In genomic region chr10:40070684-40071083, GRCm38 (mm10) we compare ENCODE assay signal across 34 mouse cellular contexts. TPM values are rescaled to one million over a fixed set of nuclear protein-coding genes. Genes with fewer than 3 reads are reported as not detected.
DNase-seq lines count a peak whose midpoint lies in the region; ATAC-seq and TF ChIP-seq lines count a peak whose summit lies in the region.
"Had no signal": no experiment of that assay in that cellular context is flagged by ENCODE, and none has a peak within 500 bp of the region (broad histone marks: within the 10 kb centered on the region; RNA-seq: fewer than 3 reads in every experiment).

No protein-coding gene starts in this region.

- no peak for TF ChIP-seq POLR2A in bone marrow, adult 2 months (IDR thresholded peaks at IDR 0.05; ENCODE audit: borderline replicate concordance, control insufficient read depth, low read depth, low read length)

- H3K27ac ChIP-seq in layer of hippocampus, adult 2 months = peak overlapping the region; percentile 32; the same call in 1 of the 2 replicates
- H3K27ac ChIP-seq in bone marrow, adult 2 months (ENCODE audit: control insufficient read depth, insufficient read depth, low read depth, low read length, poor library complexity) = peak overlapping the region; percentile 4; the same call in 1 of the 2 replicates
- H3K27ac ChIP-seq in midbrain, embryonic 10.5 days (replicated peaks) = no peak overlapping the region
- H3K27ac ChIP-seq: heart, embryonic 13.5 days; hindbrain, embryonic 10.5 days; hindbrain, embryonic 15.5 days; kidney, embryonic 15.5 days; liver, embryonic 15.5 days; lung, embryonic 15.5 days; midbrain, embryonic 12.5 days; stomach, postnatal 0 days had no signal

- H3K4me1 ChIP-seq in bone marrow, adult 2 months (ENCODE audit: control insufficient read depth, insufficient read depth, low read length) = peaks cover 9% of the 10 kb centered on the region
- H3K4me1 ChIP-seq in midbrain, embryonic 10.5 days = peaks cover 16% of the 10 kb centered on the region
- H3K4me1 ChIP-seq: hindbrain, embryonic 15.5 days had no signal

- ATAC-seq in granulocyte monocyte progenitor cell, adult 5-6 weeks (replicated peaks; ENCODE audit: poor library complexity, severe bottlenecking) = no peak
- ATAC-seq: activated CD4-positive, CD25-positive, alpha-beta regulatory T cell, adult 4 months; forebrain, embryonic 16.5 days had no signal

- no peaks in the 10 kb centered on the region for H3K27me3 ChIP-seq in midbrain, embryonic 10.5 days (ENCODE audit: low read depth, poor library complexity, severe bottlenecking)
- H3K27me3 ChIP-seq: heart, embryonic 13.5 days; hindbrain, embryonic 15.5 days; kidney, embryonic 15.5 days; liver, embryonic 15.5 days; lung, embryonic 15.5 days; midbrain, embryonic 12.5 days had no signal

- no peaks in the 10 kb centered on the region for H3K36me3 ChIP-seq in midbrain, embryonic 10.5 days
- H3K36me3 ChIP-seq: heart, embryonic 13.5 days; hindbrain, embryonic 10.5 days; hindbrain, embryonic 15.5 days; kidney, embryonic 15.5 days; lung, embryonic 15.5 days; midbrain, embryonic 12.5 days had no signal

- no peak for TF ChIP-seq CTCF in layer of hippocampus, adult 2 months (conservative IDR thresholded peaks at IDR 0.05)
- no peak for TF ChIP-seq CTCF in bone marrow, adult 2 months (IDR thresholded peaks at IDR 0.05; ENCODE audit: control insufficient read depth, insufficient read depth, low read length)

- no peaks in the 10 kb centered on the region for H3K9me3 ChIP-seq in midbrain, embryonic 10.5 days (replicated peaks)
- H3K9me3 ChIP-seq: heart, embryonic 13.5 days; hindbrain, embryonic 10.5 days; hindbrain, embryonic 15.5 days; kidney, embryonic 15.5 days; liver, embryonic 15.5 days; lung, embryonic 15.5 days; midbrain, embryonic 12.5 days had no signal

- H3K4me3 ChIP-seq in layer of hippocampus, adult 2 months = no peak overlapping the region
- no peak overlapping the region for H3K4me3 ChIP-seq in bone marrow, adult 2 months (replicated peaks; ENCODE audit: control insufficient read depth, low read depth, low read length)
- no peak overlapping the region for H3K4me3 ChIP-seq in midbrain, embryonic 10.5 days
- H3K4me3 ChIP-seq: erythroblast, embryonic 14.5 days; heart, embryonic 13.5 days; hindbrain, embryonic 10.5 days; hindbrain, embryonic 15.5 days; kidney, embryonic 15.5 days; liver, embryonic 15.5 days; lung, embryonic 15.5 days; midbrain, embryonic 12.5 days had no signal

- no peak for DNase-seq in layer of hippocampus, adult 2 months (ENCODE audit: low spot score in 2 of 2)
- no peak for DNase-seq in layer of hippocampus, postnatal 36 days
- peak; percentile 14 for DNase-seq in induced T-regulatory cell, adult 2 months (ENCODE audit: low read depth)
- DNase-seq in naive thymus-derived CD4-positive, alpha-beta T cell, adult 2 months (ENCODE audit: low read depth) = peak; percentile 15
- no peak for DNase-seq in midbrain, embryonic 10.5 days (ENCODE audit: low spot score)
- DNase-seq: adrenal gland, adult 8-10 months; B cell, adult 2 months; cerebellum, adult 18-20 months; cerebellum, postnatal 10 days; gastrocnemius, postnatal 25 days; heart, adult 18-20 months; heart, postnatal 14 days; kidney, postnatal 25 days; liver; right cerebral cortex, postnatal 25 days; thymus, adult 18-20 months; thymus, postnatal 25 days had no signal

- 78% methylated on average over 9 of the region's 9 CpGs for WGBS in bone marrow, adult 2 months
- WGBS in midbrain, embryonic 10.5 days = 65% methylated on average over 9 of the region's 9 CpGs

RNA-seq across cellular contexts. Expression of gene Mfsd4b1, which starts 45.6 kb away (rescaled TPM):
- 1 to 10 TPM; 1.2 to 1.7 TPM for total RNA-seq in layer of hippocampus, adult 2 months (2021)
- 1 to 10 TPM in 1 of 2 experiments, under 1 TPM in 1; 0.67 to 1.2 TPM for total RNA-seq in layer of hippocampus, postnatal 36 days (2021)
- not detected in 2 replicates for polyA plus RNA-seq in bone marrow, adult 2 months (2011; ENCODE audit: insufficient read depth, insufficient read length, low replicate concordance, missing spikeins)
- polyA plus RNA-seq in midbrain, embryonic 10.5 days (2016; fragmentation: Nextera tagmentation; extraction: Ambion mirVana) = not detected in 2 replicates
- total RNA-seq in granulocyte monocyte progenitor cell, adult 5-6 weeks (2014; fragmentation: Nextera tagmentation) = not detected in 2 replicates
- 0.13 TPM in 1 of 2 replicates, not detected in the other for total RNA-seq in granulocyte monocyte progenitor cell, adult 5-6 weeks (2017)
- total RNA-seq: common myeloid progenitor, adult 5-6 weeks; megakaryocyte, adult 5-6 weeks; neutrophil, adult 5-6 weeks had no signal
- polyA plus RNA-seq: activated CD4-positive, CD25-positive, alpha-beta regulatory T cell, adult 4 months; erythroblast, embryonic 14.5 days; forebrain, embryonic 11.5 days; hindbrain, embryonic 10.5 days; midbrain, embryonic 12.5 days had no signal

Comparison
In these comparisons a context has a peak if more than half of its experiments do, and no peak if none do; other contexts are left out.
1. DNase-seq: peak in induced T-regulatory cell, adult 2 months (single experiment) and naive thymus-derived CD4-positive, alpha-beta T cell, adult 2 months (single experiment); none in layer of hippocampus, adult 2 months (0 of 2), layer of hippocampus, postnatal 36 days (0 of 2) and midbrain, embryonic 10.5 days (single experiment).